Mouse (Mus musculus) cerebellum, adult 2 months (tissue): ENCODE results near the gene Vopp1.

Experiments used
- CTCF ChIP-seq: fragments of 200-500 bp; IDR thresholded peaks from 2 replicates; pipeline ENCODE4 v1.5.1; 2011; ENCODE audit warnings: low read depth, mild to moderate bottlenecking, control low read depth, low read length, moderate library complexity, borderline replicate concordance; ENCODE audit not compliant: insufficient read depth
- POLR2A ChIP-seq: fragments of 200-500 bp; IDR thresholded peaks from 2 replicates; pipeline ENCODE4 v1.6.1; 2011; ENCODE audit warnings: low read length, control low read depth, borderline replicate concordance; ENCODE audit not compliant: insufficient read depth

GRCm38 (mm10) chr6:57822648-57823410, 2.1 kb downstream of the Vopp1 start:
- TF ChIP-seq POLR2A, result no peak
- TF ChIP-seq CTCF, result no peak
